Mouse (Mus musculus) MEL (cell line): Measurements from ENCODE around the gene Dffa.

Source experiments
- CHD1 ChIP-seq: IDR thresholded peaks from 2 replicates; pipeline ENCODE4 v1.6.1; 2012; ENCODE audit warnings: low read depth, mild to moderate bottlenecking, inconsistent platforms, low read length, improper control_type of control experiment
- CHD2 ChIP-seq: IDR thresholded peaks from 2 replicates; pipeline ENCODE4 v1.6.1; 2011; ENCODE audit warnings: low read length, improper control_type of control experiment
- EP300 ChIP-seq, 2 experiments: IDR thresholded peaks; 2 replicates each; pipeline ENCODE4 v1.6.1; 2011; ENCODE audit warnings: improper control_type of control experiment in 2 of 2, low read length in 2 of 2, low read depth in 1 of 2, mild to moderate bottlenecking in 1 of 2
- HCFC1 ChIP-seq: IDR thresholded peaks from 2 replicates; pipeline ENCODE4 v1.6.1; 2012; ENCODE audit warnings: low read depth, mild to moderate bottlenecking, inconsistent platforms, low read length, improper control_type of control experiment, moderate library complexity
- POLR2A ChIP-seq, 2 experiments: IDR thresholded peaks; 2 replicates each; pipeline ENCODE4 v1.6.1; 2011 to 2012; ENCODE audit warnings: low read length in 2 of 2, mild to moderate bottlenecking in 2 of 2, control low read depth in 1 of 2, improper control_type of control experiment in 1 of 2, low read depth in 1 of 2, moderate library complexity in 1 of 2; ENCODE audit not compliant: control insufficient read depth in 1 of 2, insufficient read depth in 1 of 2, poor library complexity in 1 of 2

DNA sequence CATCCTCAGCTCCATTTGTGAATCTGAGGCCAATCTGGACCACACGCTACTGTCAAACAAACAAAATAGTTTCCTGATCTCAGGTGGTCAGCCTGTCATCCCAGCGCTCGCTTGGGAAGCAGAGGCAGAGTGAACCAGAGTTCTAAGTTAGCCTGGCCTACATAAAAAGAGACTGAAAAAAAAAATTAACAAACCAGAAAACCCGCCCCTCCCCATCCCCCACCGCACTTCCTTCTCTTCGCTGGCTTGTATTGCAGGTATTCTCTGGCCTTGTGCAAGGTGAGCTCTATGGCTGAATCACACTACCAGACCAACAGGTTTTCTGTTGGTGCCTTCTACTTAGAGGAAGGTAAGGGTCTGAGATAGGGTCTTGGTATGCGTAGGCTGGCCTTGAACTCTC is 43.6 kb downstream of the Dffa start:
- TF ChIP-seq CHD2 (no peak), EP300 (IDR thresholded peaks at IDR 0.05; ENCODE audit: low read depth in 1 of 2, low read length in 2 of 2) (no peak), HCFC1 (no peak), POLR2A (IDR thresholded peaks at IDR 0.05; ENCODE audit: control insufficient read depth in 1 of 2, insufficient read depth in 1 of 2, low read depth in 1 of 2, low read length in 2 of 2, poor library complexity in 1 of 2) (no peak), CHD1 (no peak)
